Mouse (Mus musculus) inflammation-experienced regulatory T-cells, adult 16 weeks (primary cell): ENCODE measurements around the gene Klrb1f. TPM values are rescaled to one million over a fixed set of nuclear protein-coding genes. Genes with fewer than 3 reads are reported as not detected.

ENCODE experiments used
- polyA plus RNA-seq: library from polyadenylated mRNA; unstranded; fragments of 100-300 nt; shearing (Covaris generic); gene quantifications from one replicate; pipeline ENCODE4 v1.2.1, GENCODE M21; 2017

Gene Klrb1f
- polyA plus RNA-seq = 5.2 TPM

DNA sequence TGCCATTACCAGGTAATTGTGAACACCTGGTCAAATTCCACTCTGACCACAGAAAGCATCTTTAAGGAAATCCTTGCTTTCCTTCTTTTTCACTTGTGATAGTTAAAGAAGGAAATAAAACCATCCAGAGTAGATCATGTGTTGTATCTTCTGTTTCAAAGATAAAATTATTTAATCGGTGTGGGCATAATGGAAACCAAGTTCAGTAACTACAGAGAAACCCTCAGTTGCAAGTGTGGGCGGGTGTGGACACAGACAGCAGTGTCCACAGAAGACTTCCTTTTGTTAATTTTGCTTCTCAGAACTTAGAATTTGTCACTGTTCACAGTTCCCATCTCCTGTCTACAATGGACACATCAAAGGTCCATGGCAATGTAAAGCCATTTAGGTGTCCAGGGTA lies at the start of gene Klrb1f:
TSS of gene Klrb1f (plus strand) at position 301 of the 400 bp plus-strand sequence.

DNA sequence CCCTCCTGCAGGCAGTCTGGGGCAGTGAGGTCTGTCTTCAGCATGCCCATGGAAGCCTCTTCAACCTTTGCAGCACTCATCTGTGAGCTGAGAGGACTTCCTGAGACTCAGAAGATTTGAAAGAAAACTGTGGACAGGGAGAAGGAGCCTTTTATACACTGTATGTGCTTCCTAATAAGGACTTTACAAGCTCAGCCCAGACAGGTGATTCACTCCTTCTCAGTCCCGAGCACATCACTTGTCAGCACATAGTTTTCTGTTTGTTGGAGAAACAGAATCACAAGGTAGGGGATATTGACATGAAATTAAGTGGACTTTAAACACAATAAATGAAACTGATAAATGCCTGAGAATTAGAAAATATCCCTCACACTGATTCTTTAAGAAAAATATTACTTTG lies 55.1 kb downstream of the Klrb1f start, which contains the start of gene Clec2e:
TSS of gene Clec2e (minus strand) at position 120 of the 400 bp plus-strand sequence.

Other genes starting within 250 kb of the Klrb1f start
- not detected for gene Gm44511, start 219.6 kb upstream of the Klrb1f start, polyA plus RNA-seq
- 0.13 TPM for gene Klrb1b, start 219.6 kb upstream of the Klrb1f start, polyA plus RNA-seq
- 140 TPM for gene Clec2i, start 158.3 kb upstream of the Klrb1f start, polyA plus RNA-seq
- gene BC035044, start 154.8 kb upstream of the Klrb1f start, polyA plus RNA-seq = 3.7 TPM
- gene Clec2g, start 111.5 kb upstream of the Klrb1f start, polyA plus RNA-seq = not detected
- not detected for gene Clec2e, start 55.0 kb downstream of the Klrb1f start, polyA plus RNA-seq
- gene Clec2d, start 134.7 kb downstream of the Klrb1f start, polyA plus RNA-seq = 16.7 TPM
- 146 TPM for gene Cd69, start 229.5 kb downstream of the Klrb1f start, polyA plus RNA-seq